Mouse (Mus musculus) megakaryocyte, embryonic 14.5 days (primary cell): Measurements from ENCODE around the gene Resp18.

Source experiments
- FLI1 ChIP-seq: IDR thresholded peaks from 2 replicates; pipeline ENCODE4 v1.6.1; 2012; ENCODE audit warnings: low read length, inconsistent platforms, mixed read lengths
- GATA1 ChIP-seq: IDR thresholded peaks from 3 replicates; pipeline ENCODE4 v1.6.1; 2012; ENCODE audit warnings: mixed read lengths, low read length, inconsistent platforms, borderline replicate concordance

DNA sequence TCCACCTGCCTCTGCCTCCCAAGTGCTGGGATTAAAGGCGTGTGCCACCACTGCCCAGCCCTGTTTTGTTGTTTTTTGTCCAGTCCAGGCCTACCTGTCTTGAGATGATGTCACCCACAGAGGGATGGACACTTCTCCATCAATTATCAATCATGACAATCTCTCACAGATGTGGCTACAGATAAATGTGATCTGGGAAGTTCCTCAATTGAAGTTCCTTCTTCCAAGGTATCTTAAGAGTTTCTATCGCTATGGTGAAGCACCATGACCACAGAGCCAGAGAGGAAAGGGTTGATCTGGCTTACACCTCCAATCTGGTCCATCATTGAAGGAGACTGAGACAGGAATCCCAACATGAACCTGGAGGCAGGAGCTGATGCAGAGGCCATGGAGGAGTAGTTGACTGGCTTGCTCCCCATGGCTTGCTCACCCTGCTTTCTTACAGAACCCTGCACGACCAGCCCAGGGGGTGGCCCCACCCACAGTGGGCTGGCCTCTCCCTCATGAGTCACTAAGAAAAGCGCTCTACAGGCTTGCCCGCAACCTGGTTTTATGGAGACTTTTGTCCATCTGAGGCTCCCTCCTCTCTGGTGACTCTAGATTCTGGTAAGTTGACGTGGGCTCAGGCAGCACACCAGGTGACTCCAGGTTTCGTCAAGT is 47.8 kb downstream of the Resp18 start:
- TF ChIP-seq FLI1 (no peak), GATA1 (no peak)
